Mouse (Mus musculus) spleen, postnatal 14 days (tissue): Measurements from ENCODE around the gene Cyp4f39.
"Not testable (repeated sequence)": the region's sequence is repeated elsewhere in the genome, so short reads cannot be mapped to it uniquely, and the experiment has no call there.

Experiments used
- DNase-seq, 2 experiments: peaks; one replicate each; pipeline ENCODE4 v3.0.0; 2021 to 2022; ENCODE audit warnings: low spot score in 2 of 2

Gene Cyp4f39

GRCm38 (mm10) chr17:32528408-32529337 is 76.2 kb downstream of the Cyp4f39 start:
- peak; percentile 72 to 79 for DNase-seq

DNA sequence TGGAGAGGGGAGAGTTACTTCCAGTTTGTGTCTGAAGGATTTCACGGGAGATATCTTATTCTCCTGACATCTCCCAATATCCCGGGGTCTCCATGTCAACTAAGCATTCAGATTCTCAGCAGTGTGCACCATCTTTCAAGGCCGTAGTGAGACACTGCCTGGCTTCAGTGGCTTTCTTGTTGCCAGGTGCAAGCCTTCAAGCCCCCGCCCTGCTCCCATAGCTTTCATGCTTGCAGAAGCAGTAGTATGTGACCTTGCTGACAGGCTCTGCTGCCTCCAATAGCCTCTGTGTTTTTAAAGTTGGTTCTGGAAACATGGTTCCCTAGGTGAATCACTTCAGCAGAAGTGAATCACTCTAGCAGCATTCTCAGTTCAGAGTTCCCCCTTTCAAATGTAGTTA is 79.8 kb downstream of the Cyp4f39 start:
- not testable (repeated sequence) for DNase-seq

- DNase-seq: no peak
Measured at GRCm38 (mm10) chr17:32534068-32534467, 81.5 kb downstream of the Cyp4f39 start.

DNA sequence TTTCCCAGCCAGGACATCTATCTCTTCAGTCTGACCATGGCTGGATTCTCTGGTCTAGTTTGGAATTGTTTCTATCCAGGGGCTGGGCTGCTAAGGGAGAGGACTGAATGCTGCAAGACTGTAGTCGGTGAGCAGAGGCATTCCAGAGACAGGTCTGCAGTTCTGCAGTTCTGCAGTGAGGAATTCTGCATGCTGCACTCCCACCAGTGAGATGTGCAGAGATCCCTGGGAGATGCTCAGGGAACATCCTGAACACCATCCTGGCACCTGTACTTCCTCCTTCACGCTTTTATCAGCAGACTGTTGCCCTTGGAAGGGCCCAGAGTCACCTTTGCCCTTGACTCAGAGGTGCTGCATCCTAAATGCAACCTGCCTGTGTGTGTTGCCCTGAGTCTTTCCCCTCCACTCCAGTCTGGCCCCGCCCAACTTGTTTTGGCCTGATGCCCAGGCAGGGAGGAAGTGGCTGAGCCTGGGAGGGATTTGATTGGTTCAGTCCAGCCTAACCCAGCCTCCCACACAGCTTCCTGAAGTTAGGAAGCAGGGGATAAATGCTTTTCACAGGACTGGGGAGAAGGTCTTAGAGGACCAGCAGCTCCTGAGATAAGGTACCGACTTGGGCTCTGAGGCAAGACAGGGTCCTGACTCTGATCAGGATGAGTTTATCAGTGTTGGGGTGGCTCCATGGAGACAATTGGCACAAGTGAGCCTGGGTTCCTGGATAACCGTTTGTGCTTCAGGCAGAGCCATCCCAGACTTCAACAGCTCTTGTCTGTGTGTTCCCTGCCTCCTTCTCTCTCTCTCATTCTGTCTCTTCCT is 83.7 kb downstream of the Cyp4f39 start, which contains the start of gene Cyp4f16:
Gene Cyp4f16, plus strand, starts transcription at position 508 of the 816 bp plus-strand sequence.
- DNase-seq: peak; percentile 34 to 47

GRCm38 (mm10) chr17:32536867-32537250 is 84.3 kb downstream of the Cyp4f39 start:
- no peak for DNase-seq
